Mouse (Mus musculus): ENCODE measurements around the gene A630010A05Rik.
"Not testable (repeated sequence)": the region's sequence is repeated elsewhere in the genome, so short reads cannot be mapped to it uniquely, and the experiment has no call there.

A630010A05Rik gene

DNA sequence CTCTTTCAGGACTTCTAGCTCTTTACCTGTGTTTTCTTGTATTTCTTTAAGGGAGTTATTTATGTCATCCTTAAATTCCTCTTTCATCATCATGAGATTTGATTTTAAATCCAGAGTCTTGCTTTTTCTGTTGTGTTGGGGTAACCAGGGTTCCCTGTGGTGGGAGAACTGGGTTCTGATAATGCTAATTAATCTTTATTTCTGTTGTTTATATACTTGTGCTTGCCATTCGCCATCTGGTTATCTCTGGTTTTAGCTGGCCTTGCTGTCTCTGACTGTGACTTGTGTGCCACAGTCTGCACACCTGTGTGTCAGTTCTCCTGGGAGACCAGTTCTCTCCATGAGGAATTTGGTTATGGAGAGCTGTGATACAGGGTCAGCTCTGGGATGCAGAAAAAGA lies at the start of gene A630010A05Rik:
Gene A630010A05Rik, plus strand, starts transcription at position 301 of the 400 bp plus-strand sequence.
- no peak for DNase-seq (ENCODE audit: extremely low spot score, low read depth, low spot score)

DNA sequence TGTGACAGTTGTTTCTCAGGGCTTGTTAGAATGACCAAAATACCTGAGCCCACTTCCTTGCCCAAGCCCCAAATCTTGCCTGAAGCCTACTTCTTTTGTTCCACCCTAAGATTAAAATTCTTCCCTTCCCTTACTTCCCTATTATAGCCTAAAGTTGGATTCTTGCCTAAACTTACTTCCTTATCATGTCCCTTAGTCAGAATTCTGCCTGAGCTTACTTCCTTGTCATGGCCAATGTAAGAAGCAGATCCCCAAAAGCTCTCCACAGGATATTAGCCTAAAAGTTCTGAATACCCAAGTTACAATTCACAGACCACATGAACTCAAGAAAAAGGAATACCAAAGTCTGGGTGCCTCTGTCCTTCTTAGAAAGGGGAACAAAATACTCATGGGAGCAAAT lies 26.4 kb upstream of the A630010A05Rik start:
- no peak for DNase-seq (ENCODE audit: extremely low spot score, low read depth, low spot score)

DNA sequence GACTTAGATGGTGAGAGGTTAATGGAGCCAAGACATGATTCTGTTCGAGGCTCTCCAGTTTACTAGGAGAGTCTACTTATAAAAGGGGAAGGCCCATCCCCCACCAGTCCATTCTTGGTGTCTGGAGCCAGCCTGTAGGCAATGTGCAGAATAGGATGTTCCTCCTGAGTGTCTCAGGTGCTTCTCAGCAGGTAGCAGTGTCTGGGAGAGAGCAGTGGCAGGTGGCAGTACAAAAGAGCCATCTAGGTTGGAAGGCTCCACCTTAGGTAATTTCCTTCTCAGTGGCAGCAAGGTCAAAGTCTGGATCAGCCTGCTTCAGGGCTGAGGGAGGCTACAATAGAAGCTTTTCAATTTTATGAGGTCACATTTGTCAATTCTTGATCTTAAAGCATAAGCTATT lies 4.9 kb upstream of the A630010A05Rik start:
- DNase-seq (ENCODE audit: extremely low spot score, low read depth, low spot score): not testable (repeated sequence)
